Mouse (Mus musculus) kidney, postnatal 0 days (tissue): ENCODE measurements at regions not wholly inside any gene's neighbourhood (a gene's known extent, or its start where the extent isn't known, plus 50 kb on each side); places are given as distances from the start of the nearest gene placed in this dataset.

ENCODE experiments used
- ATAC-seq: fragments of 200-750 bp; cut with Nextera tagmentation; replicated peaks from 2 replicates; pipeline ENCODE4 v1.8.0; 2017; ENCODE audit warnings: low read depth, moderate number of reproducible peaks, moderate TSS enrichment, moderate library complexity; ENCODE audit not compliant: low FRiP score
- DNase-seq: peaks from one replicate; pipeline ENCODE4 v3.0.0-alpha.2; 2016; ENCODE audit warnings: low spot score
- H3K27ac ChIP-seq: fragments of 300-500 bp; sonication (generic); 2 replicates; pipeline ENCODE4 v1.5.1; 2014; ENCODE audit warnings: mild to moderate bottlenecking
- H3K27me3 ChIP-seq: fragments of 300-500 bp; sonication (generic); 2 replicates; pipeline ENCODE4 v1.6.1; 2014; ENCODE audit warnings: low read length, mixed read lengths; ENCODE audit not compliant: insufficient read depth
- H3K36me3 ChIP-seq: fragments of 300-500 bp; sonication (generic); 2 replicates; pipeline ENCODE4 v1.6.1; 2014; ENCODE audit warnings: low read length, mixed read lengths; ENCODE audit not compliant: insufficient read depth
- H3K4me1 ChIP-seq: fragments of 300-500 bp; sonication (generic); replicated peaks from 2 replicates; pipeline ENCODE4 v1.6.1; 2014; ENCODE audit warnings: antibody characterized with exemption, low read length, mixed read lengths; ENCODE audit not compliant: insufficient read depth
- H3K4me2 ChIP-seq: fragments of 300-500 bp; sonication (generic); 2 replicates; pipeline ENCODE4 v1.6.1; 2014; ENCODE audit warnings: mild to moderate bottlenecking, low read length, moderate library complexity, mixed read lengths
- H3K4me3 ChIP-seq: fragments of 300-500 bp; sonication (generic); replicated peaks from 2 replicates; pipeline ENCODE4 v1.5.1; 2014; ENCODE audit warnings: low read depth, low read length
- H3K9ac ChIP-seq: fragments of 300-500 bp; sonication (generic); 2 replicates; pipeline ENCODE4 v1.6.1; 2014; ENCODE audit warnings: low read depth, low read length
- H3K9me3 ChIP-seq: fragments of 300-500 bp; sonication (generic); replicated peaks from 2 replicates; pipeline ENCODE4 v1.6.1; 2016; ENCODE audit warnings: low read length, inconsistent platforms, mixed read lengths
- CTCF ChIP-seq: IDR thresholded peaks from 2 replicates; pipeline ENCODE4 v1.5.1; 2016; ENCODE audit warnings: antibody characterized with exemption, low read depth, mild to moderate bottlenecking, moderate library complexity
- WGBS: fragments of 180-500 bp; shearing (Covaris S2); extraction: QIAGEN DNeasy Blood & Tissue Kit; methylation state at CpG from one replicate; pipeline ENCODE4 v1.1.7; 2014; 5-methylcytosine and 5-hydroxymethylcytosine counted together

DNA sequence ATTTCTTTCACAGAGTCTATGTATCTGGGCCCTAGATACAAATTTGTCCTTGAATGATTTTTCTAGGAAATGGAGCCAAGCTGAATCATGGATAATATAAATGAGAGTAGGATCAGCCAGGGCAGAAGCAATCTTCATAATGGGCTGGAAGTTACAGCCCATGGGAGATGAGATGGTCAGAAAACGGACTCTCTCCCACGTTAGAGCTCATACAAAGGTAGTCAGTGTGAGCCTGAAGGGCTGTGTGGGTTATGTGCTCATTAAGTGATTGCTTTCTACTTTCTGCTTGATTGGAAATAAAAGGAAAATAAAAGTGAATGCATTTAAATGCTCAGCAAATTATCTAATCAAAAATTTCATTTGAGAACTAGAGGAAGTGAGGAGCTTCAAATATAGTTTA, 2017.1 kb upstream of the Pcdh20 start:
- Histone ChIP-seq H3K4me1 (no peaks in the 10 kb centered on the region), H3K36me3 (no peaks in the 10 kb centered on the region), H3K9me3 (no peaks in the 10 kb centered on the region)

DNA sequence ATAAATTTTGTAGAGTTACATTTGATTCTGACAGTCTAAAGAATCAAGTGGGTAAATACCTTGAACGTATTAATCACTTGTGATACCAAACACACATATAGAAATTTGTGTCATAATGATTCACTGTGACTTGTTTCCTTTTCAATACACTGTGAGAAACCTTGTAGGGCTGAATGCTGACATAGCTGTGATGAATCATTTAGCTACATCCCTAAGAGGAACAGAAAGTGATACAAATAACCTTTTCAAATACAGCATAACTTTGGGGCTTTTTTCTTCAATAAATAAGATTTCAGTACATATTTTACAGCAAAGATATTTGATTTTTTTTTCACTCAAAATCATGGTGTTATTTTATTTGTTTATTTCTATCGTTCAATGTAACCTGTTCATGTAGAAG, 1976.8 kb upstream of the Pcdh20 start:
- Histone ChIP-seq H3K27me3 (no peaks in the 10 kb centered on the region), H3K4me2 (no peak overlapping the region), H3K27ac (no peak overlapping the region), H3K9me3 (no peaks in the 10 kb centered on the region), H3K4me1 (no peaks in the 10 kb centered on the region), H3K4me3 (no peak overlapping the region), H3K9ac (no peak overlapping the region), H3K36me3 (no peaks in the 10 kb centered on the region)
- 73% methylated on average over 2 of the region's 2 CpGs for WGBS
- no peak for TF ChIP-seq CTCF
- ATAC-seq = no peak
- no peak for DNase-seq

More for the DNA sequence above, 2017.1 kb upstream of the Pcdh20 start:
- no peak overlapping the region for H3K4me2 ChIP-seq
- TF ChIP-seq CTCF = no peak
- WGBS = 79% methylated on average over 2 of the region's 2 CpGs
- DNase-seq (no peak), ATAC-seq (no peak)
- no peak overlapping the region for H3K9ac ChIP-seq
- H3K27ac ChIP-seq = no peak overlapping the region
- no peaks in the 10 kb centered on the region for H3K27me3 ChIP-seq
- no peak overlapping the region for H3K4me3 ChIP-seq

DNA sequence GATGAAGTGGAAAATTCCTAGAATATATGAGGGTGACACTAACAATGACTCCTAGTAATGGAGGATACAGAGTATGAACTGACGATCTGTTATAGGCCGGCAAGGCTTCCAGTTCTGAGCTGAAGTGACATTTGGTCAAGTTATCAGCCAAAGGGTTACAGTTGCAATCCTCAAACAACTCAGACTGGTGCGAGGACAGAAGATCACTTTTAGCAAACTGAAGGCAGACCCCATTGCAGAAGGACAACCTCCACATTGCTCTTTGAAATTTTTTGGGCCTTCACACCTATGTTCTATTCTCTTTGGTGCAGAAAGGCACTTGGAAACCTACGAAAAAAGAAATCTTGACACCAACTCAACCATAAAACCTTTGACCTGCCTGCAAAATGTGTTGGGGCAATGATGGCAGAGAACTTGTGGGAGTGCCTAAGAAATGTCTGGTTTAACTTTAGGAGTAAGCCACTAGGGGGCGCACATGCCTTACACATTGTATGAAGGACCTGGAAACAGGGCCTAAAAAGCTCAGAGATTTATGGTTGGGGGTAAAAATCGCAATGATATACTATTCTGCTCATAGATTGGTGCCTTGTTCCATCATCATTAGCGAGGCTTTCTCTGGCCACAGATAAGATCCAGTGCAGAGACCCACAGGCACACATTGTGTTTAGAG, 1961.8 kb upstream of the Pcdh20 start:
- ATAC-seq = no peak
- Histone ChIP-seq H3K27me3 (no peaks in the 10 kb centered on the region), H3K9me3 (no peaks in the 10 kb centered on the region), H3K9ac (no peak overlapping the region), H3K36me3 (no peaks in the 10 kb centered on the region), H3K4me1 (no peaks in the 10 kb centered on the region), H3K4me2 (no peak overlapping the region), H3K27ac (no peak overlapping the region), H3K4me3 (no peak overlapping the region)
- 38% methylated on average over 7 of the region's 7 CpGs for WGBS
- peak; percentile 81 for TF ChIP-seq CTCF
- peak; percentile 72 for DNase-seq

DNA sequence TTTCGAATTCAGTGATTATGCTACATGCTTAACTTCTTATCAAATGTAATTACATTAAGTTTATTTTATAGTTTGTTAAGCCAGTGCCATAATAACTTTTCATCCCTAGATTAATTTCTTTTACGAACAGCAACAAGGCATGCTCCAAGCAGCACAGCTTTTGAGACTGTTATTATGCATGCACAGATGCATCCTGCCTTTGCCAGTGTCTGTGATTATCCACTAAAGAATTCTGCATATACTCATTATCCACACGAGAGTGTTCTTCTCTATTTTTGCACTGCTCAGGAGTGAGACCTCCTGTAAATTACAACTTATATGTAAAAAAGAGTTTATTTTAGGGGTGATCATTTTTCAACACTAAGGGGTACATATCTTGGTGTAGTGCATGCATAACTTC, 1941.5 kb upstream of the Pcdh20 start:
- H3K27me3 ChIP-seq = no peaks in the 10 kb centered on the region
- H3K27ac ChIP-seq = no peak overlapping the region
- H3K9me3 ChIP-seq = no peaks in the 10 kb centered on the region
- H3K36me3 ChIP-seq = no peaks in the 10 kb centered on the region
- no peak for ATAC-seq
- H3K4me1 ChIP-seq = no peaks in the 10 kb centered on the region
- H3K9ac ChIP-seq = no peak overlapping the region
- no peak for DNase-seq
- WGBS = 74% methylated on average over 3 of the region's 3 CpGs
- no peak overlapping the region for H3K4me3 ChIP-seq
- no peak overlapping the region for H3K4me2 ChIP-seq
- no peak for TF ChIP-seq CTCF

DNA sequence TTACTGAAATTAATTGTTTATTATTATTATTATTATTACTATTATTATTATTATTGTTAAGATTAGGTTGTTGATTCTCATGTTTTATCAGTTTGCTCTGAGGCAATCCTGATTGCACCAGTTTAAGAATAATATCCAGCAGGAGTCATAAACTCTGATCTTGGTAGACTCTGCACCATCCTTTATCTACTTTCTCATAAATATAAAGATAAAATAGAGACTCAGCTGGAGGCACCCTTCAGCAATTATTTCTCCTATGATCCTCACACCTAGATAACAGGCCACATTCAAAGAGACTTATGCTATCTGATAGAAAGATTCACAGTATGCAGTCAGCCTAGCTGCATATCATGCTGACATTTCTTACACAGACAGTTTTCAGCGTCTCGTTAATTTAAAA, 1935.2 kb upstream of the Pcdh20 start:
- Histone ChIP-seq H3K27ac (no peak overlapping the region), H3K9me3 (no peaks in the 10 kb centered on the region), H3K4me2 (no peak overlapping the region), H3K4me3 (no peak overlapping the region), H3K27me3 (no peaks in the 10 kb centered on the region), H3K9ac (no peak overlapping the region), H3K4me1 (no peaks in the 10 kb centered on the region), H3K36me3 (no peaks in the 10 kb centered on the region)
- 78% methylated on average over 2 of the region's 2 CpGs for WGBS
- DNase-seq (no peak), ATAC-seq (no peak)
- no peak for TF ChIP-seq CTCF

DNA sequence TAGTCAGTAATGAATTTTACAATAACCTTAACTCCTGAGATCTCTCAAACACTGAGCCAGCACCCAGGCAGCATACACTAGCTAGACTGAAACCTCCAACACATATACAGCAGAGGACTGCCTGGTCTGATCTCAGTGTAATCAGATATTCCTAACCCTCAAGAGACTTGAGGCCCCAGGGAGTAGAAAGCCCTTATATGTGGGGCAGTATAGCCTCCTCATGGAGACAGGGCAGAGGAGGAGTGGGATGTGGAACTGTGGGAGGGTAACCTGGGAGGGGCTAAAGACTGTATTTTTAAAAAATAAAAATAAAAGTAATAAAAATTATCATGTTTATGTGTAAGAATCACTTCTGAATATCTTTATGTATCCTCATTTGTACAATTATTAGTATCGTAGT, 1934.3 kb upstream of the Pcdh20 start:
- H3K27me3 ChIP-seq = no peaks in the 10 kb centered on the region
- DNase-seq (no peak), ATAC-seq (no peak)
- TF ChIP-seq CTCF = no peak
- no peak overlapping the region for H3K27ac ChIP-seq
- H3K4me2 ChIP-seq = no peak overlapping the region
- H3K4me1 ChIP-seq = no peaks in the 10 kb centered on the region
- WGBS = 95% methylated on average over 1 of the region's 1 CpGs
- H3K9me3 ChIP-seq = no peaks in the 10 kb centered on the region
- H3K36me3 ChIP-seq = no peaks in the 10 kb centered on the region
- H3K9ac ChIP-seq = no peak overlapping the region
- no peak overlapping the region for H3K4me3 ChIP-seq

DNA sequence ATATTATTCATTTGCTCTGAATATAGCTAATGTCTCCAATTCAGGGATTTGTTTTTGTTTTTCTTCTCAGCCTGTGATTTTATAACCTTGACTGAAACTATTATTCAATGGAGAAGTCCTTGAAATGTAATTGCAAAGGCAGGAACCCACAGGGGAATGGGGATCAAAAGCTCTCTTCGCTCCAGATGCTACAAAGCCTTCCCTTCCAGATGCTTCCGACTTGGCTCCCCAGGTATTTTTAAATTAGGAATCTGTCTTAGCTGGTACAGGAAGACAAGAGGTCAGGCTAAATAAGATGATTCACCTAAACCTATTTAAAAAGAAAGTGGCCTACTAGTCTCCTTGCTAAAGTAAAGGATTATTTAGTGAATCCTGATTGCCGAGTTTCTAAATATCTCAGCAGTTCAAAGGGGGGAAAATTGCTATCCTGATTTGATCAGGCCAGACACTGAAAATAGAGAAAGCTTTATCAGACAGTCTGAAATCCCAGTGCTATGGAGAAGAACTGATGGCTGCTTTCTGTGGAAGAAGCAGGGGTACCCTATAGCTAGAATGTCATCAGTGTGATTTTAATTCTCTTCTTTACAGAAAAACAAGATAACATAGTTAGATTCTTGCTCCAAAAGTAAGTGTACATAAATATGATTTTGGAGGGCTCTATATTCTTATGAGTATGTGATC, 1896.2 kb upstream of the Pcdh20 start:
- Histone ChIP-seq H3K9me3 (no peaks in the 10 kb centered on the region), H3K4me1 (no peaks in the 10 kb centered on the region), H3K4me2 (no peak overlapping the region), H3K27me3 (no peaks in the 10 kb centered on the region), H3K9ac (no peak overlapping the region), H3K27ac (no peak overlapping the region), H3K4me3 (no peak overlapping the region), H3K36me3 (no peaks in the 10 kb centered on the region)
- DNase-seq (no peak), ATAC-seq (no peak)
- no peak for TF ChIP-seq CTCF
- WGBS = 53% methylated on average over 3 of the region's 3 CpGs
